Mouse (Mus musculus): ENCODE measurements around the gene Lpin1.

DNA sequence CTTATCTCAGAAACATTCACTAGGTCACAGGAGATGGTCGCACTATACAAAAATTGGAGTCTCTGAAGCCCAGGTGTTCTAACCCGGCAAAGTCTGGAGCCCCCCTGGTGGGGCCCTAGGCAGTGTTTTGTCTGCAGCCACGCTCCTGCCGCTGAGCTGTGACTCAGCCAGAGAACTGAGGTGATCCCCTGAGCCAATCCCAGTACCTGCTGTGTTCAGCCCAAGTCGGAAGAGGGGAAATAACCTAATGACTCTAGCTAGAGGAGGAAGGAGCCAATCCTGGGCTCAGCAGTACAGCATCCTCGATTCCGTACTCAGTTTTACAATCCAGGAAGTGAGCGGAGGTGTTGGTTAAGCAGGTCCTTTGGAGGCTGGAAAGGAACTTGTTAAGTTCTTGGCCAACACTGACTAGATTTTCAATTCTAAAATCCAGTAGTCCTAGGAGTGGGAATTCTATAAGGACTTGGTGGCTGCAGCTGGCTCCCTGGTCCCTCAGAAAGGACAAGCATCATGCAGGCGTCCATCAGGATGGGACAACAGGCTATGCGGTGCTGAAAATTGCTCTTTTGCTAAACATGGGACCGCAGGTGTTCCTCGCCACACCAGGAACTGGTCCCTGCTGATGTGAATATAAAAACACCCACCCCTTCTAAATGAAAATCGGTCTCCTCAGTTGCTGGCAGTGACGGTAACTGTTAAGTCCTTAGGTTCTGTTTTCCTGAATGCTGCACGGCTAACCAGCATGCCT, 19.1 kb downstream of the Lpin1 start:
- TF ChIP-seq USF1 (IDR thresholded peaks at IDR 0.05; ENCODE audit: low read depth) (no peak), CTCF (IDR thresholded peaks at IDR 0.05; ENCODE audit: control insufficient read depth, insufficient read depth, insufficient read length) (no peak), CEBPB (IDR thresholded peaks at IDR 0.05; ENCODE audit: low read depth) (no peak)

Measured in C2C12 (cell line).